Mouse (Mus musculus): ENCODE data around the gene 9130023H24Rik. TPM values are rescaled to one million over a fixed set of nuclear protein-coding genes. Genes with fewer than 3 reads are reported as not detected.

9130023H24Rik gene
- polyA plus RNA-seq, 1 experiment: 3.3 TPM

GRCm38 (mm10) chr7:128245547-128245946 lies 7.7 kb upstream of the 9130023H24Rik start:
- Histone ChIP-seq H3K4me3 (peak overlapping the region; percentile 78), H3K27me3 (ENCODE audit: control insufficient read depth, insufficient read depth, insufficient read length) (no peaks in the 10 kb centered on the region), H3K79me2 (ENCODE audit: control insufficient read depth, insufficient read depth) (peaks cover 22% of the 10 kb centered on the region), H3K4me2 (ENCODE audit: low read depth) (peak overlapping the region; percentile 85), H3K36me3 (ENCODE audit: control insufficient read depth, insufficient read depth) (peaks cover 8% of the 10 kb centered on the region), H3ac (ENCODE audit: control insufficient read depth, insufficient read length) (no peak overlapping the region)
- TF ChIP-seq USF1 (IDR thresholded peaks at IDR 0.05; ENCODE audit: low read depth) (no peak), SRF (IDR thresholded peaks at IDR 0.05; ENCODE audit: control insufficient read depth, insufficient read length, low read depth) (no peak), MYOG (IDR thresholded peaks at IDR 0.05; ENCODE audit: control insufficient read depth in 1 of 3, insufficient read depth in 1 of 3, insufficient read length in 2 of 3, low read depth in 2 of 3) (no peak), TCF3 (IDR thresholded peaks at IDR 0.05; ENCODE audit: insufficient read length, low read depth) (no peak), MAX (IDR thresholded peaks at IDR 0.05; ENCODE audit: low read depth) (no peak), REST (IDR thresholded peaks at IDR 0.05; ENCODE audit: insufficient read depth, insufficient read length) (no peak)

GRCm38 (mm10) chr7:128244410-128245025 lies 6.7 kb upstream of the 9130023H24Rik start:
- peaks cover 6% of the 10 kb centered on the region for H3K36me3 ChIP-seq (ENCODE audit: control insufficient read depth, insufficient read depth)
- H3K79me2 ChIP-seq (ENCODE audit: control insufficient read depth, insufficient read depth): peaks cover 22% of the 10 kb centered on the region
- no peak overlapping the region for H3ac ChIP-seq (ENCODE audit: control insufficient read depth, insufficient read length)
- H3K27me3 ChIP-seq (ENCODE audit: control insufficient read depth, insufficient read depth, insufficient read length): no peaks in the 10 kb centered on the region
- H3K4me2 ChIP-seq (ENCODE audit: low read depth): no peak overlapping the region
- TF ChIP-seq E2F4 (IDR thresholded peaks at IDR 0.05; ENCODE audit: insufficient read depth): no peak
- TF ChIP-seq CEBPB (IDR thresholded peaks at IDR 0.05; ENCODE audit: insufficient read depth, poor library complexity, severe bottlenecking): no peak
- no peak for TF ChIP-seq POLR2AphosphoS2 (IDR thresholded peaks at IDR 0.05; ENCODE audit: insufficient read length, low read depth)
- H3K4me3 ChIP-seq: no peak overlapping the region

DNA sequence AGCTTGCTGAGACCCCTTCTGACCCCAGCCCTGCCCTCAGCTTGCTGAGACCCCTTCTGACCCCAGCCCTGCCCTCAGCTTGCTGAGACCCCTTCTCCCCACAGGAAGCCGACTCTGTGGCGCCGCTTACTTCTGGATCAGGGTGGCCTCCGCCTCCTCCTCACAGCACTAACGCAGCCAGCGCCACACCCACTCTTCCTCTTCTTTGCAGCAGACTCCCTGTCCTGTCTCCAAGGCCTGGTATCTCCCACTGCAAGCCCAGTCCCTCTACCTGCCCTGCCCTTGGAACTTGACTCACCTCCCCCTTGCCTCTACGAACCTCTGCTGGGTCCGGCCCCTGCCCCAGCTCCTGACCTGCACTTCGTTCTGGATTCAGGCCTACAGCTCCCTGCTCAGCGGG lies 6.1 kb upstream of the 9130023H24Rik start:
- TF ChIP-seq MAX (IDR thresholded peaks at IDR 0.05; ENCODE audit: low read depth) (no peak), MYOG (IDR thresholded peaks at IDR 0.05; ENCODE audit: control insufficient read depth in 1 of 3, insufficient read depth in 1 of 3, insufficient read length in 2 of 3, low read depth in 2 of 3) (no peak), POLR2A (IDR thresholded peaks at IDR 0.05; ENCODE audit: insufficient read length, low read depth) (no peak), SRF (IDR thresholded peaks at IDR 0.05; ENCODE audit: control insufficient read depth, insufficient read length, low read depth) (no peak), POLR2AphosphoS2 (IDR thresholded peaks at IDR 0.05; ENCODE audit: insufficient read length, low read depth) (no peak), TCF12 (IDR thresholded peaks at IDR 0.05; ENCODE audit: insufficient read depth, poor library complexity, severe bottlenecking) (no peak), E2F4 (IDR thresholded peaks at IDR 0.05; ENCODE audit: insufficient read depth) (no peak), REST (IDR thresholded peaks at IDR 0.05; ENCODE audit: insufficient read depth, insufficient read length) (no peak), USF1 (IDR thresholded peaks at IDR 0.05; ENCODE audit: low read depth) (no peak)
- Histone ChIP-seq H3K4me2 (ENCODE audit: low read depth) (no peak overlapping the region), H3K4me3 (no peak overlapping the region), H3ac (ENCODE audit: control insufficient read depth, insufficient read length) (no peak overlapping the region), H3K27me3 (ENCODE audit: control insufficient read depth, insufficient read depth, insufficient read length) (no peaks in the 10 kb centered on the region), H3K36me3 (ENCODE audit: control insufficient read depth, insufficient read depth) (peaks cover 4% of the 10 kb centered on the region), H3K79me2 (ENCODE audit: control insufficient read depth, insufficient read depth) (peaks cover 16% of the 10 kb centered on the region)

DNA sequence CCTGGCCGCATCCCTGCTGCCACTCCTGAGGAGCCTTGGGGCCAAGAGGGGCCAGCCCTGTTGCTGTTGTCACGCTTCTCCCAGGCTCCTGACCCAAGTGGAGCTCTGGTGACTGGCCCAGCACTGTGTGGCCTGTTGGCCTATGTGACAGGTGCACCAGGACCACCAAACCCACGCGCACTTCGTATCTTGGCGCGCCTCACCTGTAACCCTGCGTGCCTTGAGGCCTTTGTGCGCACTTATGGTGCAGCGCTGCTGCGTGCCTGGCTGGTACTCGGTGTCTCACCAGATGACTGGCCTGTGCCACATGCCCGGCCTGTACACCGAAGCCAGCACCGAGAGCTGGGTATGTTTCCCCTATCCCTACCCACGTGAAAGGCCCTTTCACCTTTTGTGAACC lies 4.5 kb upstream of the 9130023H24Rik start:
- TF ChIP-seq MYOG (IDR thresholded peaks at IDR 0.05; ENCODE audit: control insufficient read depth in 1 of 3, insufficient read depth in 1 of 3, insufficient read length in 2 of 3, low read depth in 2 of 3): no peak
- TF ChIP-seq POLR2AphosphoS2 (IDR thresholded peaks at IDR 0.05; ENCODE audit: insufficient read length, low read depth): no peak
- TF ChIP-seq TCF3 (IDR thresholded peaks at IDR 0.05; ENCODE audit: insufficient read length, low read depth): no peak
- TF ChIP-seq SRF (IDR thresholded peaks at IDR 0.05; ENCODE audit: control insufficient read depth, insufficient read length, low read depth): no peak
- TF ChIP-seq TCF12 (IDR thresholded peaks at IDR 0.05; ENCODE audit: insufficient read depth, poor library complexity, severe bottlenecking): no peak
- no peak for TF ChIP-seq POLR2A (IDR thresholded peaks at IDR 0.05; ENCODE audit: insufficient read length, low read depth)
- TF ChIP-seq CEBPB (IDR thresholded peaks at IDR 0.05; ENCODE audit: insufficient read depth, poor library complexity, severe bottlenecking): no peak
- TF ChIP-seq MAX (IDR thresholded peaks at IDR 0.05; ENCODE audit: low read depth): no peak
- TF ChIP-seq E2F4 (IDR thresholded peaks at IDR 0.05; ENCODE audit: insufficient read depth): no peak
- TF ChIP-seq MYOD1 (IDR thresholded peaks at IDR 0.05; ENCODE audit: control insufficient read depth in 1 of 3, insufficient read length in 2 of 3, low read depth in 2 of 3): no peak
- TF ChIP-seq USF1 (IDR thresholded peaks at IDR 0.05; ENCODE audit: low read depth): no peak
- TF ChIP-seq REST (IDR thresholded peaks at IDR 0.05; ENCODE audit: insufficient read depth, insufficient read length): no peak
- Histone ChIP-seq H3K4me2 (ENCODE audit: low read depth) (no peak overlapping the region), H3K79me2 (ENCODE audit: control insufficient read depth, insufficient read depth) (peaks cover 3% of the 10 kb centered on the region), H3K27me3 (ENCODE audit: control insufficient read depth, insufficient read depth, insufficient read length) (no peaks in the 10 kb centered on the region), H3ac (ENCODE audit: control insufficient read depth, insufficient read length) (no peak overlapping the region), H3K4me3 (no peak overlapping the region), H3K36me3 (ENCODE audit: control insufficient read depth, insufficient read depth) (peaks cover 4% of the 10 kb centered on the region)

GRCm38 (mm10) chr7:128240131-128240784 lies 2.4 kb upstream of the 9130023H24Rik start:
- H3K36me3 ChIP-seq (ENCODE audit: control insufficient read depth, insufficient read depth): peaks cover 4% of the 10 kb centered on the region
- H3K4me3 ChIP-seq: no peak overlapping the region
- no peaks in the 10 kb centered on the region for H3K79me2 ChIP-seq (ENCODE audit: control insufficient read depth, insufficient read depth)
- H3K4me2 ChIP-seq (ENCODE audit: low read depth): no peak overlapping the region
- no peak overlapping the region for H3ac ChIP-seq (ENCODE audit: control insufficient read depth, insufficient read length)
- no peak for TF ChIP-seq REST (IDR thresholded peaks at IDR 0.05; ENCODE audit: insufficient read depth, insufficient read length)
- TF ChIP-seq TCF12 (IDR thresholded peaks at IDR 0.05; ENCODE audit: insufficient read depth, poor library complexity, severe bottlenecking): no peak
- TF ChIP-seq MYOD1 (IDR thresholded peaks at IDR 0.05; ENCODE audit: control insufficient read depth in 1 of 3, insufficient read length in 2 of 3, low read depth in 2 of 3): no peak
- TF ChIP-seq E2F4 (IDR thresholded peaks at IDR 0.05; ENCODE audit: insufficient read depth): no peak
- TF ChIP-seq TCF3 (IDR thresholded peaks at IDR 0.05; ENCODE audit: insufficient read length, low read depth): no peak
- TF ChIP-seq USF1 (IDR thresholded peaks at IDR 0.05; ENCODE audit: low read depth): no peak
- no peak for TF ChIP-seq POLR2A (IDR thresholded peaks at IDR 0.05; ENCODE audit: insufficient read length, low read depth)
- no peak for TF ChIP-seq POLR2AphosphoS2 (IDR thresholded peaks at IDR 0.05; ENCODE audit: insufficient read length, low read depth)
- TF ChIP-seq CEBPB (IDR thresholded peaks at IDR 0.05; ENCODE audit: insufficient read depth, poor library complexity, severe bottlenecking): no peak
- TF ChIP-seq MYOG (IDR thresholded peaks at IDR 0.05; ENCODE audit: control insufficient read depth in 1 of 3, insufficient read depth in 1 of 3, insufficient read length in 2 of 3, low read depth in 2 of 3): no peak
- TF ChIP-seq MAX (IDR thresholded peaks at IDR 0.05; ENCODE audit: low read depth): no peak
- TF ChIP-seq SRF (IDR thresholded peaks at IDR 0.05; ENCODE audit: control insufficient read depth, insufficient read length, low read depth): no peak
- H3K27me3 ChIP-seq (ENCODE audit: control insufficient read depth, insufficient read depth, insufficient read length): no peaks in the 10 kb centered on the region
